Mouse (Mus musculus) heart, postnatal 0 days (tissue): ENCODE measurements at regions not wholly inside any gene's neighbourhood (a gene's known extent, or its start where the extent isn't known, plus 50 kb on each side); places are given as distances from the start of the nearest gene placed in this dataset.

Experiments used
- ATAC-seq: fragments of 200-750 bp; cut with Nextera tagmentation; 2 replicates; pipeline ENCODE4 v1.8.0; 2017; ENCODE audit warnings: low read depth, moderate number of reproducible peaks, moderate library complexity; ENCODE audit not compliant: insufficient read depth
- DNase-seq: peaks from one replicate; pipeline ENCODE4 v3.0.0-alpha.2; 2016; ENCODE audit warnings: low spot score
- H3K27ac ChIP-seq: fragments of 300-500 bp; sonication (generic); 2 replicates; pipeline ENCODE4 v1.5.1; 2014; ENCODE audit warnings: low read depth, mild to moderate bottlenecking
- H3K27me3 ChIP-seq: fragments of 300-500 bp; sonication (generic); 2 replicates; pipeline ENCODE4 v1.6.1; 2014; ENCODE audit warnings: low read length, mixed read lengths; ENCODE audit not compliant: control insufficient read depth, insufficient read depth
- H3K36me3 ChIP-seq: fragments of 300-500 bp; sonication (generic); replicated peaks from 2 replicates; pipeline ENCODE4 v1.6.1; 2014; ENCODE audit warnings: low read length, mixed read lengths; ENCODE audit not compliant: control insufficient read depth, insufficient read depth
- H3K4me1 ChIP-seq: fragments of 300-500 bp; sonication (generic); 2 replicates; pipeline ENCODE4 v1.6.1; 2014; ENCODE audit warnings: antibody characterized with exemption; ENCODE audit not compliant: control insufficient read depth, insufficient read depth
- H3K4me2 ChIP-seq: fragments of 300-500 bp; sonication (generic); 2 replicates; pipeline ENCODE4 v1.6.1; 2014; ENCODE audit warnings: low read depth, mild to moderate bottlenecking, low read length, moderate library complexity
- H3K4me3 ChIP-seq: fragments of 300-500 bp; sonication (generic); 2 replicates; pipeline ENCODE4 v1.5.1; 2014; ENCODE audit warnings: low read depth, low read length
- H3K9ac ChIP-seq: fragments of 300-500 bp; sonication (generic); replicated peaks from 2 replicates; pipeline ENCODE4 v1.6.1; 2014; ENCODE audit warnings: low read depth, low read length, mixed read lengths
- H3K9me3 ChIP-seq: fragments of 300-500 bp; sonication (generic); replicated peaks from 2 replicates; pipeline ENCODE4 v1.6.1; 2016; ENCODE audit warnings: low read length; ENCODE audit not compliant: control insufficient read depth
- CTCF ChIP-seq: IDR thresholded peaks from 2 replicates; pipeline ENCODE4 v1.5.1; 2016; ENCODE audit warnings: antibody characterized with exemption, control low read depth, low read depth
- EP300 ChIP-seq: IDR thresholded peaks from 2 replicates; pipeline ENCODE4 v1.6.1; 2016; ENCODE audit warnings: antibody characterized with exemption, low read depth
- WGBS: fragments of 180-500 bp; shearing (Covaris S2); extraction: QIAGEN DNeasy Blood & Tissue Kit; methylation state at CpG from one replicate; pipeline ENCODE4 v1.1.7; 2014; 5-methylcytosine and 5-hydroxymethylcytosine counted together

GRCm38 (mm10) chr8:26226612-26227528 is 107.5 kb downstream of the Gm45692 start:
- H3K4me1 ChIP-seq, result no peaks in the 10 kb centered on the region
- H3K4me2 ChIP-seq, result no peak overlapping the region
- no peaks in the 10 kb centered on the region for H3K36me3 ChIP-seq
- no peak overlapping the region for H3K9ac ChIP-seq
- DNase-seq (no peak), ATAC-seq (no peak)
- WGBS, result 44% methylated on average over 30 of the region's 30 CpGs
- H3K9me3 ChIP-seq, result no peaks in the 10 kb centered on the region
- H3K4me3 ChIP-seq, result no peak overlapping the region
- no peak overlapping the region for H3K27ac ChIP-seq
- no peak for TF ChIP-seq EP300
- no peak for TF ChIP-seq CTCF
- H3K27me3 ChIP-seq, result no peaks in the 10 kb centered on the region

- Histone ChIP-seq H3K9ac (no peak overlapping the region), H3K9me3 (no peaks in the 10 kb centered on the region), H3K4me2 (no peak overlapping the region), H3K4me1 (no peaks in the 10 kb centered on the region), H3K27me3 (no peaks in the 10 kb centered on the region), H3K4me3 (no peak overlapping the region), H3K36me3 (no peaks in the 10 kb centered on the region), H3K27ac (no peak overlapping the region)
- 49% methylated on average over 5 of the region's 5 CpGs for WGBS
- no peak for TF ChIP-seq EP300
- TF ChIP-seq CTCF, result no peak
- DNase-seq (no peak), ATAC-seq (no peak)
These were observed 108.2 kb downstream of the Gm45692 start for GRCm38 (mm10) chr8:26227529-26227895.

GRCm38 (mm10) chr8:26229548-26229947 is 110.2 kb downstream of the Gm45692 start:
- Histone ChIP-seq H3K27ac (no peak overlapping the region), H3K27me3 (no peaks in the 10 kb centered on the region), H3K4me3 (no peak overlapping the region), H3K4me1 (no peaks in the 10 kb centered on the region), H3K9ac (no peak overlapping the region), H3K4me2 (no peak overlapping the region), H3K9me3 (no peaks in the 10 kb centered on the region), H3K36me3 (no peaks in the 10 kb centered on the region)
- no peak for ATAC-seq
- TF ChIP-seq CTCF, result no peak
- TF ChIP-seq EP300, result no peak
- WGBS, result 84% methylated on average over 8 of the region's 8 CpGs
- no peak for DNase-seq

GRCm38 (mm10) chr8:26239075-26239474 is 119.7 kb downstream of the Gm45692 start:
- Histone ChIP-seq H3K9ac (no peak overlapping the region), H3K9me3 (no peaks in the 10 kb centered on the region), H3K4me2 (no peak overlapping the region), H3K4me1 (no peaks in the 10 kb centered on the region), H3K36me3 (no peaks in the 10 kb centered on the region), H3K27ac (0 out of 2 replicates have a peak overlapping the region, but pooled peaks have one; percentile 14), H3K27me3 (no peaks in the 10 kb centered on the region), H3K4me3 (no peak overlapping the region)
- DNase-seq (no peak), ATAC-seq (no peak)
- no peak for TF ChIP-seq CTCF
- no peak for TF ChIP-seq EP300
- WGBS, result 69% methylated on average over 2 of the region's 2 CpGs

- Histone ChIP-seq H3K36me3 (no peaks in the 10 kb centered on the region), H3K4me3 (no peak overlapping the region), H3K4me1 (no peaks in the 10 kb centered on the region), H3K9ac (no peak overlapping the region), H3K27me3 (no peaks in the 10 kb centered on the region), H3K9me3 (no peaks in the 10 kb centered on the region), H3K27ac (peak overlapping the region; percentile 14; the same call in 1 of the 2 replicates), H3K4me2 (no peak overlapping the region)
- 43% methylated on average over 4 of the region's 4 CpGs for WGBS
- ATAC-seq (peak; percentile 81), DNase-seq (peak; percentile 51)
- TF ChIP-seq CTCF (no peak), EP300 (no peak)
These were observed 120.3 kb downstream of the Gm45692 start for GRCm38 (mm10) chr8:26239604-26240003.
